Mouse (Mus musculus) heart, adult 2 months (tissue): Measurements from ENCODE around the gene Zswim4. TPM values are rescaled to one million over a fixed set of nuclear protein-coding genes. Genes with fewer than 3 reads are reported as not detected.

Experiments
- DNase-seq, 2 experiments: peaks; one replicate each; pipeline ENCODE4 v3.0.0; 2021
- H3K27ac ChIP-seq: fragments of 200-600 bp; 2 replicates; pipeline ENCODE4 v1.8.1; 2022
- H3K27me3 ChIP-seq: fragments of 200-500 bp; 2 replicates; pipeline ENCODE4 v1.6.1; 2012; ENCODE audit warnings: mild to moderate bottlenecking, low read length, inconsistent platforms, mixed read lengths; ENCODE audit not compliant: control insufficient read depth, insufficient read depth
- H3K36me3 ChIP-seq: fragments of 200-500 bp; 2 replicates; pipeline ENCODE4 v1.6.1; 2012; ENCODE audit warnings: low read length, inconsistent platforms; ENCODE audit not compliant: control insufficient read depth, insufficient read depth
- H3K4me1 ChIP-seq: fragments of 200-500 bp; 2 replicates; pipeline ENCODE4 v1.6.1; 2011; ENCODE audit warnings: low read length; ENCODE audit not compliant: control insufficient read depth, insufficient read depth
- H3K4me3 ChIP-seq: fragments of 200-600 bp; 2 replicates; pipeline ENCODE4 v1.8.1; 2022
- H3K79me2 ChIP-seq: fragments of 200-500 bp; replicated peaks from 2 replicates; pipeline ENCODE4 v1.6.1; 2012; ENCODE audit warnings: mild to moderate bottlenecking, inconsistent platforms, low read length, moderate library complexity, mixed read lengths; ENCODE audit not compliant: control insufficient read depth, insufficient read depth
- H3K9ac ChIP-seq: fragments of 200-500 bp; 2 replicates; pipeline ENCODE4 v1.6.1; 2012; ENCODE audit warnings: low read depth, mild to moderate bottlenecking, control low read depth, inconsistent platforms, low read length, mixed read lengths
- CTCF ChIP-seq: fragments of 200-600 bp; IDR thresholded peaks from 2 replicates; pipeline ENCODE4 v1.8.1; 2022; ENCODE audit warnings: antibody characterized with exemption, mild to moderate bottlenecking, moderate library complexity
- EP300 ChIP-seq: fragments of 200-500 bp; IDR thresholded peaks from 2 replicates; pipeline ENCODE4 v1.6.1; 2011; ENCODE audit warnings: low read depth, low read length, control low read depth; ENCODE audit not compliant: insufficient read depth
- POLR2A ChIP-seq: fragments of 200-500 bp; IDR thresholded peaks from 2 replicates; pipeline ENCODE4 v1.6.1; 2011; ENCODE audit warnings: mild to moderate bottlenecking, low read depth, low read length, control low read depth; ENCODE audit not compliant: insufficient read depth
- WGBS: fragments of 180-500 bp; shearing (Covaris S2); methylation state at CpG from one replicate; pipeline ENCODE4 v1.1.7; 2018; 5-methylcytosine and 5-hydroxymethylcytosine counted together
- intact Hi-C: fragments of 180-260 bp; cut with DNase I; formaldehyde crosslinking; loops from one replicate; pipeline ENCODE4 v1.15.1; 2025
- polyA plus RNA-seq: library from polyadenylated mRNA; depleted of rRNA; stranded (reverse); fragments of >200 nt; gene quantifications from 2 replicates; pipeline ENCODE4 v1.2.3, GENCODE M21; 2012
- total RNA-seq, 2 experiments: library from RNA; stranded (reverse); gene quantifications; 2 replicates each; pipeline ENCODE4 v1.2.3; 2021

Gene Zswim4
- total and polyA plus RNA-seq, 3 experiments, result 6.8 to 10.4 (median 8.2) TPM

- peak; percentile 23 to 46 for DNase-seq
- H3K27ac ChIP-seq, result no peak overlapping the region
- TF ChIP-seq CTCF, result no peak
- TF ChIP-seq EP300, result no peak
- no peak for TF ChIP-seq POLR2A
These were observed 18.7 kb downstream of the Zswim4 start for GRCm38 (mm10) chr8:84218143-84218542.

GRCm38 (mm10) chr8:84217206-84217605, 19.6 kb downstream of the Zswim4 start:
- TF ChIP-seq POLR2A, result no peak
- no peak for TF ChIP-seq CTCF
- TF ChIP-seq EP300, result no peak
- Histone ChIP-seq H3K27ac (no peak overlapping the region), H3K27me3 (no peaks in the 10 kb centered on the region), H3K4me3 (no peak overlapping the region), H3K36me3 (no peaks in the 10 kb centered on the region), H3K4me1 (no peaks in the 10 kb centered on the region), H3K9ac (no peak overlapping the region), H3K79me2 (no peaks in the 10 kb centered on the region)
- WGBS, result 83% methylated on average over 11 of the region's 11 CpGs
- intact Hi-C loops, result no loop called here
- DNase-seq, result no peak

More at GRCm38 (mm10) chr8:84218143-84218542, 18.7 kb downstream of the Zswim4 start:
- Histone ChIP-seq H3K79me2 (no peaks in the 10 kb centered on the region), H3K4me1 (no peaks in the 10 kb centered on the region), H3K36me3 (no peaks in the 10 kb centered on the region), H3K9ac (no peak overlapping the region), H3K27me3 (no peaks in the 10 kb centered on the region), H3K4me3 (no peak overlapping the region)
- 98% methylated on average over 5 of the region's 5 CpGs for WGBS
- intact Hi-C loops, result no loop called here

GRCm38 (mm10) chr8:84213277-84213676, 23.6 kb downstream of the Zswim4 start:
- Histone ChIP-seq H3K4me3 (no peak overlapping the region), H3K79me2 (no peaks in the 10 kb centered on the region), H3K4me1 (peaks cover 14% of the 10 kb centered on the region), H3K9ac (no peak overlapping the region), H3K27ac (no peak overlapping the region), H3K36me3 (peaks cover 13% of the 10 kb centered on the region), H3K27me3 (no peaks in the 10 kb centered on the region)
- DNase-seq, result no peak
- TF ChIP-seq CTCF (no peak), EP300 (no peak), POLR2A (no peak)
- 91% methylated on average over 4 of the region's 4 CpGs for WGBS
- intact Hi-C loops, result no loop called here

GRCm38 (mm10) chr8:84211881-84212563, 24.8 kb downstream of the Zswim4 start:
- no peak for DNase-seq
- Histone ChIP-seq H3K79me2 (no peaks in the 10 kb centered on the region), H3K9ac (no peak overlapping the region), H3K27ac (no peak overlapping the region), H3K27me3 (no peaks in the 10 kb centered on the region), H3K36me3 (peaks cover 23% of the 10 kb centered on the region), H3K4me3 (no peak overlapping the region), H3K4me1 (peaks cover 22% of the 10 kb centered on the region)
- intact Hi-C loops, result no loop called here
- 88% methylated on average over 31 of the region's 31 CpGs for WGBS
- TF ChIP-seq EP300 (no peak), POLR2A (no peak), CTCF (no peak)

GRCm38 (mm10) chr8:84211202-84211601, 25.7 kb downstream of the Zswim4 start:
- Histone ChIP-seq H3K36me3 (peaks cover 27% of the 10 kb centered on the region), H3K9ac (no peak overlapping the region)

GRCm38 (mm10) chr8:84210167-84210791, 26.6 kb downstream of the Zswim4 start:
- Histone ChIP-seq H3K36me3 (peaks cover 32% of the 10 kb centered on the region), H3K9ac (peak overlapping the region; percentile 10; the same call in 1 of the 2 replicates)
- 39% methylated on average over 34 of the region's 34 CpGs for WGBS

More at GRCm38 (mm10) chr8:84211202-84211601, 25.7 kb downstream of the Zswim4 start:
- H3K4me1 ChIP-seq, result peaks cover 26% of the 10 kb centered on the region
- peak overlapping the region; percentile 13; the same call in 1 of the 2 replicates for H3K27ac ChIP-seq
- H3K79me2 ChIP-seq, result no peaks in the 10 kb centered on the region
- DNase-seq, result no peak
- intact Hi-C loops, result no loop called here
- no peak overlapping the region for H3K4me3 ChIP-seq
- 46% methylated on average over 3 of the region's 3 CpGs for WGBS
- no peaks in the 10 kb centered on the region for H3K27me3 ChIP-seq
- TF ChIP-seq EP300, result 0 out of 2 replicates have a peak, but pooled peaks have one; percentile 16
- TF ChIP-seq CTCF, result no peak

More at GRCm38 (mm10) chr8:84210167-84210791, 26.6 kb downstream of the Zswim4 start:
- H3K27me3 ChIP-seq, result no peaks in the 10 kb centered on the region
- H3K79me2 ChIP-seq, result peaks cover 3% of the 10 kb centered on the region; the same call in 1 of the 2 replicates
- intact Hi-C loops, result loop anchor here (1.0 kb wide), 1 partner anchor 23 kb away; no protein-coding TSS in a partner anchor
- no peak overlapping the region; the same call in 1 of the 2 replicates for H3K4me3 ChIP-seq
- H3K4me1 ChIP-seq, result peaks cover 30% of the 10 kb centered on the region
- TF ChIP-seq POLR2A (peak; percentile 54), EP300 (peak; percentile 94), CTCF (peak; percentile 96)
- peak overlapping the region; percentile 59 for H3K27ac ChIP-seq
- DNase-seq, result peak; percentile 84 to 88
